Mouse (Mus musculus) MEL (cell line): ENCODE measurements around the gene Nucks1.
A peak's percentile ranks its signal among the peaks of the same experiment; 100 is the strongest.

Source experiments
- CTCF ChIP-seq, 3 experiments: IDR thresholded peaks in 2 of 3; conservative IDR thresholded peaks in 1 of 3; 2 replicates each; pipeline ENCODE4 v1.5.1; 2011 to 2012; ENCODE audit warnings: low read length in 3 of 3, low read depth in 2 of 3, mild to moderate bottlenecking in 2 of 3, improper control_type of control experiment in 1 of 3, inconsistent platforms in 1 of 3, mixed read lengths in 1 of 3, moderate library complexity in 1 of 3; ENCODE audit not compliant: control insufficient read depth in 1 of 3, insufficient read depth in 1 of 3, poor library complexity in 1 of 3, severe bottlenecking in 1 of 3
- POLR2A ChIP-seq, 2 experiments: IDR thresholded peaks; 2 replicates each; pipeline ENCODE4 v1.6.1; 2011 to 2012; ENCODE audit warnings: low read length in 2 of 2, mild to moderate bottlenecking in 2 of 2, control low read depth in 1 of 2, improper control_type of control experiment in 1 of 2, low read depth in 1 of 2, moderate library complexity in 1 of 2; ENCODE audit not compliant: control insufficient read depth in 1 of 2, insufficient read depth in 1 of 2, poor library complexity in 1 of 2

GRCm38 (mm10) chr1:131980471-131980870, 70.1 kb downstream of the Nucks1 start:
- TF ChIP-seq CTCF (IDR thresholded peaks at IDR 0.05 in 2 of 3, conservative IDR thresholded peaks at IDR 0.05 in 1 of 3; ENCODE audit: control insufficient read depth in 1 of 3, insufficient read depth in 1 of 3, low read depth in 2 of 3, low read length in 3 of 3, poor library complexity in 1 of 3, severe bottlenecking in 1 of 3), result no peak
- 0 out of 4 replicates have a peak, but pooled peaks of 1 of the 2 experiments have one; percentile 35 for TF ChIP-seq POLR2A (IDR thresholded peaks at IDR 0.05; ENCODE audit: control insufficient read depth in 1 of 2, insufficient read depth in 1 of 2, low read depth in 1 of 2, low read length in 2 of 2, poor library complexity in 1 of 2)
